Mouse (Mus musculus) liver, postnatal 0 days (tissue): ENCODE data around the gene Hist1h4h.

Experiments
- CTCF ChIP-seq: sonication (generic); IDR thresholded peaks from 2 replicates; pipeline ENCODE4 v1.5.1; 2016; ENCODE audit warnings: antibody characterized with exemption, low read depth
- EP300 ChIP-seq: IDR thresholded peaks from 2 replicates; pipeline ENCODE4 v1.6.1; 2016; ENCODE audit warnings: antibody characterized with exemption, low read depth, mild to moderate bottlenecking

- TF ChIP-seq CTCF = no peak
- no peak for TF ChIP-seq EP300
Observed at GRCm38 (mm10) chr13:23546694-23547093, 15.8 kb downstream of the Hist1h4h start.
